Mouse (Mus musculus) ZHBTc4 (cell line): ENCODE measurements around the gene Rab1b.

Source experiments
- DNase-seq: peaks from one replicate; pipeline ENCODE4 v3.0.0-alpha.2; 2011; ENCODE audit warnings: low read depth, low spot score

Rab1b gene

GRCm38 (mm10) chr19:5106731-5107191, at the start of gene Rab1b:
Gene Rab1b (minus strand): TSS chr19:5107072.
- DNase-seq = peak; percentile 99

GRCm38 (mm10) chr19:5152261-5152660, 45.4 kb upstream of the Rab1b start:
- DNase-seq = no peak

- DNase-seq = no peak
Measured at GRCm38 (mm10) chr19:5151741-5152140, 44.9 kb upstream of the Rab1b start.

- peak; percentile 78 for DNase-seq
Measured at GRCm38 (mm10) chr19:5151331-5151730, 44.5 kb upstream of the Rab1b start.

GRCm38 (mm10) chr19:5150358-5150757, 43.5 kb upstream of the Rab1b start:
- DNase-seq = no peak

- DNase-seq = peak; percentile 21
Measured at GRCm38 (mm10) chr19:5149041-5149440, 42.2 kb upstream of the Rab1b start.

- peak; percentile 66 for DNase-seq
Measured at GRCm38 (mm10) chr19:5139640-5140039, 32.8 kb upstream of the Rab1b start.

GRCm38 (mm10) chr19:5131237-5131636, 24.4 kb upstream of the Rab1b start:
- no peak for DNase-seq

GRCm38 (mm10) chr19:5129770-5130169, 22.9 kb upstream of the Rab1b start:
- peak; percentile 30 for DNase-seq

GRCm38 (mm10) chr19:5124055-5124614, 17.3 kb upstream of the Rab1b start:
- no peak for DNase-seq

GRCm38 (mm10) chr19:5123241-5123640, 16.4 kb upstream of the Rab1b start:
- DNase-seq = no peak

- no peak for DNase-seq
Measured at GRCm38 (mm10) chr19:5122492-5122891, 15.6 kb upstream of the Rab1b start.

- DNase-seq = no peak
Measured at GRCm38 (mm10) chr19:5118384-5118698, 11.5 kb upstream of the Rab1b start, which contains the start of gene Klc2. Gene Klc2 (minus strand): TSS chr19:5118560.

GRCm38 (mm10) chr19:5117494-5118383, 10.9 kb upstream of the Rab1b start:
- peak; percentile 96 for DNase-seq

GRCm38 (mm10) chr19:5113783-5114182, 6.9 kb upstream of the Rab1b start:
- DNase-seq = no peak

- DNase-seq = peak; percentile 78
Measured at GRCm38 (mm10) chr19:5109659-5110453, 3.0 kb upstream of the Rab1b start.

GRCm38 (mm10) chr19:5108702-5109101, 1.8 kb upstream of the Rab1b start:
- peak; percentile 22 for DNase-seq

- DNase-seq = peak; percentile 78
Measured at GRCm38 (mm10) chr19:5108271-5108575, 1.4 kb upstream of the Rab1b start.

- DNase-seq = no peak
Measured at GRCm38 (mm10) chr19:5107556-5108270, 841 bp upstream of the Rab1b start.

GRCm38 (mm10) chr19:5106074-5106473, 798 bp downstream of the Rab1b start:
- no peak for DNase-seq

- DNase-seq = peak; percentile 69
Measured at GRCm38 (mm10) chr19:5098363-5099143, 8.3 kb downstream of the Rab1b start, which contains the start of gene Cnih2. Gene Cnih2 (minus strand): TSS chr19:5098521.
